In genomic region chr4:155089241-155089640, GRCm38 (mm10) we compare ENCODE assay signal across 19 mouse cellular contexts.
"Had no signal": no experiment of that assay in that cellular context is flagged by ENCODE, and none has a peak within 500 bp of the region (broad histone marks: within the 10 kb centered on the region; RNA-seq: fewer than 3 reads in every experiment).

No protein-coding gene starts in this region.

- H3K36me3 ChIP-seq: neural tube, embryonic 13.5 days had no signal

- H3K9me3 ChIP-seq: midbrain, embryonic 10.5 days; midbrain, embryonic 12.5 days; neural tube, embryonic 13.5 days; neural tube, embryonic 15.5 days had no signal

- H3K27me3 ChIP-seq: midbrain, embryonic 12.5 days; neural tube, embryonic 13.5 days; neural tube, embryonic 15.5 days had no signal

- DNase-seq: lung, adult 18-20 months; lung, embryonic 14.5 days; lung, postnatal 10 days; lung, postnatal 4 days; midbrain, embryonic 14.5 days; retina, postnatal 1 day; right cerebral cortex, adult 18-20 months; right cerebral cortex, postnatal 25 days; right cerebral cortex, postnatal 4 days; spleen, adult 18-20 months; thymus, adult 18-20 months; thymus, postnatal 14 days; thymus, postnatal 36 days had no signal

- ATAC-seq: midbrain, embryonic 16.5 days had no signal

- H3K4me3 ChIP-seq: midbrain, embryonic 10.5 days; midbrain, embryonic 12.5 days; myocyte; neural tube, embryonic 13.5 days; neural tube, embryonic 15.5 days had no signal
